8 mouse cellular contexts compared by ENCODE assay signal in genomic region chr8:120046258-120047020, GRCm38 (mm10). TPM values are rescaled to one million over a fixed set of nuclear protein-coding genes. Genes with fewer than 3 reads are reported as not detected.
DNase-seq lines count a peak whose midpoint lies in the region; ATAC-seq and TF ChIP-seq lines count a peak whose summit lies in the region.

No protein-coding gene starts in this region.

- no peaks in the 10 kb centered on the region for H3K4me1 ChIP-seq in intestine, embryonic 15.5 days (replicated peaks)

- peak; percentile 89 for DNase-seq in adrenal gland, adult 2 months
- peak; percentile 83 to 87 for DNase-seq in cerebellum, adult 18-20 months
- peak; percentile 80 to 90 for DNase-seq in frontal cortex, postnatal 36 days (ENCODE audit: low spot score in 2 of 2)
- DNase-seq in left cerebral cortex, adult 2 months (ENCODE audit: extremely low spot score in 1 of 2, low spot score in 2 of 2) = peak; percentile 79 to 80
- peak; percentile 33 for DNase-seq in ovary, postnatal 10 days (ENCODE audit: low spot score)
- DNase-seq in thymus, postnatal 36 days = no peak
- DNase-seq in B cell, adult 2 months = no peak

- no peak overlapping the region for H3K9ac ChIP-seq in intestine, embryonic 15.5 days

- peak overlapping the region; percentile 70 for H3K27ac ChIP-seq in intestine, embryonic 15.5 days
- H3K27ac ChIP-seq in left cerebral cortex, adult 2 months = peak overlapping the region; percentile 81

- H3K36me3 ChIP-seq in intestine, embryonic 15.5 days = no peaks in the 10 kb centered on the region

- H3K4me2 ChIP-seq in intestine, embryonic 15.5 days (replicated peaks) = no peak overlapping the region

- no peak for TF ChIP-seq CTCF in left cerebral cortex, adult 2 months (IDR thresholded peaks at IDR 0.05)

- peak; percentile 59; the same call in 1 of the 2 replicates for ATAC-seq in intestine, embryonic 15.5 days

- H3K9me3 ChIP-seq in intestine, embryonic 15.5 days = no peaks in the 10 kb centered on the region

- WGBS in intestine, embryonic 15.5 days = 57% methylated on average over 14 of the region's 14 CpGs

- H3K27me3 ChIP-seq in intestine, embryonic 15.5 days (replicated peaks) = no peaks in the 10 kb centered on the region

- no peak overlapping the region for H3K4me3 ChIP-seq in intestine, embryonic 15.5 days (replicated peaks)
- no peak overlapping the region for H3K4me3 ChIP-seq in left cerebral cortex, adult 2 months

- intact Hi-C loops in left cerebral cortex, adult 2 months (cut with DNase I) = no loop called here

RNA-seq across cellular contexts. Expression of gene Crispld2, which starts 54.2 kb away (rescaled TPM):
- total RNA-seq in adrenal gland, adult 2 months (2021) = 10 to 100 TPM; 15.5 to 19.5 TPM
- 17.6 and 20.4 TPM in 2 replicates for polyA plus RNA-seq in adrenal gland, adult 2 months (2012; rRNA removed)
- 23.9 and 24.9 TPM in 2 replicates for polyA plus RNA-seq in intestine, embryonic 15.5 days (2015; fragmentation: Nextera tagmentation; extraction: Ambion mirVana)
- 1 to 10 TPM; 2.3 to 3.4 TPM for total RNA-seq in left cerebral cortex, adult 2 months (2021)

RNA-seq across cellular contexts. Expression of gene Zdhhc7, which starts 54.8 kb away (rescaled TPM):
- 10 to 100 TPM; 41.2 to 55.9 TPM for total RNA-seq in adrenal gland, adult 2 months (2021)
- polyA plus RNA-seq in adrenal gland, adult 2 months (2012; rRNA removed) = 104 and 124 TPM in 2 replicates
- 34.8 and 39.7 TPM in 2 replicates for polyA plus RNA-seq in intestine, embryonic 15.5 days (2015; fragmentation: Nextera tagmentation; extraction: Ambion mirVana)
- total RNA-seq in left cerebral cortex, adult 2 months (2021) = 10 to 100 TPM; 33.5 to 38.5 TPM

Comparison
In these comparisons a context has a peak if more than half of its experiments do, and no peak if none do; other contexts are left out.
1. DNase-seq: peak in adrenal gland, adult 2 months (single experiment), cerebellum, adult 18-20 months (2 of 2), frontal cortex, postnatal 36 days (2 of 2), left cerebral cortex, adult 2 months (2 of 2) and ovary, postnatal 10 days (single experiment); none in thymus, postnatal 36 days (0 of 2) and B cell, adult 2 months (0 of 2).